Mouse (Mus musculus): Measurements from ENCODE around the gene Crtc2. TPM values are rescaled to one million over a fixed set of nuclear protein-coding genes. Genes with fewer than 3 reads are reported as not detected.
A peak's percentile ranks its signal among the peaks of the same experiment; 100 is the strongest.

The Crtc2 gene
- polyA plus RNA-seq, 2 experiments = 17.5 to 71.8 TPM

DNA sequence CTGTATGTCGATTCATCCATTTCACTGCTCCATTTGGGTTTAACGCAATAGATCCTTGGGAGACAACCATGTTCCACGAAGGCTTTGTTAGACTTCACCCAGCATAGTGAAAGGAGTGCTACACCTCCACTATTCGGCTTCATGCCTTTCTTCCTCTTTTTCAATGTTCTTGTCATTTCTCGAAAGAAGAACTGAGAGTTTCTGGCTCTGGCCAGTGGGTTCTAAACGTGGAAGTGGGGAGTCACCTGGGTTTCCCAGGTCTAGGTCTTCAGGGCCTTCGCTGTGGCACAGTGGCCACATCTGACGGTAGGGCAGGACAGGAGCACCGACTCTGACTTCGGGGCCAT lies 10.7 kb downstream of the Crtc2 start:
- Histone ChIP-seq H3K27ac (replicated peaks; ENCODE audit: low read depth, low read length) (peak overlapping the region; percentile 96; the same call in 1 of the 2 replicates), H3K27me3 (ENCODE audit: control insufficient read depth, insufficient read depth, low read length) (no peaks in the 10 kb centered on the region), H3K4me3 (replicated peaks; ENCODE audit: low read length) (peak overlapping the region; percentile 84), H3K9me3 (ENCODE audit: control insufficient read depth, low read length) (no peaks in the 10 kb centered on the region), H3K36me3 (ENCODE audit: control insufficient read depth, insufficient read depth, low read length) (peaks cover 59% of the 10 kb centered on the region), H3K4me2 (replicated peaks; ENCODE audit: low read depth, low read length, severe bottlenecking) (peak overlapping the region; percentile 68; the same call in 1 of the 2 replicates), H3K9ac (ENCODE audit: low read depth, low read length, severe bottlenecking) (peak overlapping the region; percentile 82), H3K4me1 (ENCODE audit: control insufficient read depth, insufficient read depth, low read length) (0 out of 2 replicates have a peak, but pooled peaks cover 6% of the 10 kb centered on the region)
- no peak for TF ChIP-seq POLR2A (IDR thresholded peaks at IDR 0.05; ENCODE audit: borderline replicate concordance, extremely low read depth, insufficient read depth, insufficient read length)
- 38% methylated on average over 10 of the region's 10 CpGs for WGBS
- DNase-seq (ENCODE audit: low spot score) = no peak
- no peak for ATAC-seq (ENCODE audit: low FRiP score, low read depth)

DNA sequence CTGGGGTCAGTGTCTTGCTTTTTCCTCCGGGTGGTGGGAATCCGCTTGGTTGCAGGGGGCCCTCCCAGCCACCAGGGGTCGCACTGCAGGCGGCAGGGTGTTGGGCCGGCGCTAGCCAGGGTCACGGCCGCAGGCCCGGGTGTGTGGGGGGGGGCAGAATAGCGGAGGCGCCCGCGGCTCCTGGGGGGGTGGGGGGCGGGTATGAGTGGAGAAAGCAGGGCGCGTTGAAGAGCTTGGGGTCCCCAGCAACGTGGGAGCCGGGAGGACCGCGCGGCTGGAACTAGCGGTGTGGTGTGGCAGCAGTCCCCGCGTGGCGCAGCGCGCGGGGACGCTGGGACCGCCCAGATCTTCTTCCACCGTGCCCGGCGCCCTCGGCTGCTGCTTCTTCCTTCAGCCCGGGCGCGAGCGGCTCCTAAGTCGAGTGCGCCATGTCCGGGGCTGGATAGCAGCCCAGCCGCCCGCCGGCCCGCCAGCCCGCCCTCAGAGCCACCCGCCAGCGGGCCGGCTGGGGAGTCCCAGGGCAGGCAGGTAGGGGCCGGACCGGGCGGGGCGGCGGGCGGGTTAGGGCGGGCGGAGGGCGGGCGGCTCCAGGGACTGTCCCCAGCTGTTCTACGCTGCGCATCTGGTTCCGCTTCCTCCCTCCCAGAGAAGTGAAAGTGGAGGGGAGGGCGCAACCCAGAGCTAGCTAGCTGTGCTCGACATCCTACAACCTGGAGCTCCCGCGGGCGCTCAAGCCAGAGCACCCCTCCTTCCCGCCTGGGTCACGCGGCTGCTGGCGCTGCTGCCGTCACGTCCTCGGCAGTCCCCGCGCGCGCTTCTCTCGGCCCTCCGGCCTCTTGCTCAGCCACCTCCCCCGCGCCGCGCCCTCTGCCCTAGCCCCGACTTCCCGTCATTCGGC lies 11.3 kb downstream of the Crtc2 start, which contains the start of gene Dennd4b:
Gene Dennd4b, plus strand, starts transcription at position 152 of the 898 bp plus-strand sequence.
- Histone ChIP-seq H3K9me3 (ENCODE audit: control insufficient read depth, low read length) (no peaks in the 10 kb centered on the region), H3K27me3 (ENCODE audit: control insufficient read depth, insufficient read depth, low read length) (no peaks in the 10 kb centered on the region), H3K36me3 (ENCODE audit: control insufficient read depth, insufficient read depth, low read length) (peaks cover 58% of the 10 kb centered on the region), H3K27ac (replicated peaks; ENCODE audit: low read depth, low read length) (peak within 1 kb of the TSS; percentile 96), H3K4me3 (replicated peaks; ENCODE audit: low read length) (peak within 1 kb of the TSS; percentile 84), H3K4me1 (ENCODE audit: control insufficient read depth, insufficient read depth, low read length) (0 out of 2 replicates have a peak, but pooled peaks cover 6% of the 10 kb centered on the region), H3K9ac (ENCODE audit: low read depth, low read length, severe bottlenecking) (peak within 1 kb of the TSS; percentile 82), H3K4me2 (replicated peaks; ENCODE audit: low read depth, low read length, severe bottlenecking) (peak within 1 kb of the TSS; percentile 68)
- peak; percentile 89 for ATAC-seq (ENCODE audit: low FRiP score, low read depth)
- DNase-seq (ENCODE audit: low spot score) = peak; percentile 88
- peak; percentile 49; the same call in 1 of the 2 replicates for TF ChIP-seq POLR2A (IDR thresholded peaks at IDR 0.05; ENCODE audit: borderline replicate concordance, extremely low read depth, insufficient read depth, insufficient read length)
- under 1% methylated on average over 60 of the region's 87 CpGs for WGBS

DNA sequence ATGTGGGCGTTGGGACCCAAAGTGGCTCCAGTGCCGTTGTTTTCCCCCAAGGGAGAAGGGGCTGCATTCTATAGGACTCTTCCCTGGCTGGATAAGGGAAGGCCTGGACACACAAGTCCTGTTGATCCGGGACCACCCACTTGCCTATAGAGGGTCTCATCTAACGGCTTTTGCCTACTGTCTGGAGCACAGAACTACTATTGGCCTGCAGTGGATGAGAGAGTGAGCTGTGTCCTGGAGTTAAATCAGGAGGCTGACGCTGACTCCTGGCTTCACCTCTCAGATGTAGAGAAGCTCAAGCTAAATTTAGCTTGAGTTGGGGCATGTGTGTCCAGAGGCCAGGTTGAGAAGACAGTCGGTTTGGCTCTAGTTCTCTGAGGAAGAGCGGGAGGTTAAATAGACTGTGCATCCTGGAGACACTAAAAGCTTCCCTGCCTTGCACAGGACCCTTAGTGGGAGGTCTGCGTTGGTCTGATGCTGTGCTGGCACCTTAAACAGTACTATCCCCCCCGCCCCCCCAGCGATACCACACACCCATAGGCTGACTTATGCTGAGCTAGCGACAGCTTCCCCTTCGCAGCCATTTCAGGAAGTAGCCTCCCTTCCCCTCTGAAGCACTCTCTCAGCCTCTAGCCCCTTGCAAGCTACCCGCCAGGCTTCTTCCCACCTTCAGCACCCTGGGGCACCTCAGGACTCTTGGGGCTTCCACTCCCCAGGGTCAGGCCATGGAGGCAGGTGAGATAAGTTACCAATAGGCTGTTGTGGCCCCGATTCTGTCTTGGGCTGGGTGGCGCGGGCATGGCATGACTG lies 12.2 kb downstream of the Crtc2 start:
- ATAC-seq (ENCODE audit: low FRiP score, low read depth) (peak; percentile 45), DNase-seq (ENCODE audit: low spot score) (peak; percentile 28)
- Histone ChIP-seq H3K9ac (ENCODE audit: low read depth, low read length, severe bottlenecking) (peak overlapping the region; percentile 82), H3K4me1 (ENCODE audit: control insufficient read depth, insufficient read depth, low read length) (0 out of 2 replicates have a peak, but pooled peaks cover 6% of the 10 kb centered on the region), H3K4me2 (replicated peaks; ENCODE audit: low read depth, low read length, severe bottlenecking) (peak overlapping the region; percentile 68), H3K27me3 (ENCODE audit: control insufficient read depth, insufficient read depth, low read length) (no peaks in the 10 kb centered on the region), H3K36me3 (ENCODE audit: control insufficient read depth, insufficient read depth, low read length) (peaks cover 59% of the 10 kb centered on the region), H3K27ac (replicated peaks; ENCODE audit: low read depth, low read length) (peak overlapping the region; percentile 96), H3K4me3 (replicated peaks; ENCODE audit: low read length) (peak overlapping the region; percentile 84), H3K9me3 (ENCODE audit: control insufficient read depth, low read length) (no peaks in the 10 kb centered on the region)
- 24% methylated on average over 16 of the region's 16 CpGs for WGBS
- TF ChIP-seq POLR2A (IDR thresholded peaks at IDR 0.05; ENCODE audit: borderline replicate concordance, extremely low read depth, insufficient read depth, insufficient read length) = no peak

DNA sequence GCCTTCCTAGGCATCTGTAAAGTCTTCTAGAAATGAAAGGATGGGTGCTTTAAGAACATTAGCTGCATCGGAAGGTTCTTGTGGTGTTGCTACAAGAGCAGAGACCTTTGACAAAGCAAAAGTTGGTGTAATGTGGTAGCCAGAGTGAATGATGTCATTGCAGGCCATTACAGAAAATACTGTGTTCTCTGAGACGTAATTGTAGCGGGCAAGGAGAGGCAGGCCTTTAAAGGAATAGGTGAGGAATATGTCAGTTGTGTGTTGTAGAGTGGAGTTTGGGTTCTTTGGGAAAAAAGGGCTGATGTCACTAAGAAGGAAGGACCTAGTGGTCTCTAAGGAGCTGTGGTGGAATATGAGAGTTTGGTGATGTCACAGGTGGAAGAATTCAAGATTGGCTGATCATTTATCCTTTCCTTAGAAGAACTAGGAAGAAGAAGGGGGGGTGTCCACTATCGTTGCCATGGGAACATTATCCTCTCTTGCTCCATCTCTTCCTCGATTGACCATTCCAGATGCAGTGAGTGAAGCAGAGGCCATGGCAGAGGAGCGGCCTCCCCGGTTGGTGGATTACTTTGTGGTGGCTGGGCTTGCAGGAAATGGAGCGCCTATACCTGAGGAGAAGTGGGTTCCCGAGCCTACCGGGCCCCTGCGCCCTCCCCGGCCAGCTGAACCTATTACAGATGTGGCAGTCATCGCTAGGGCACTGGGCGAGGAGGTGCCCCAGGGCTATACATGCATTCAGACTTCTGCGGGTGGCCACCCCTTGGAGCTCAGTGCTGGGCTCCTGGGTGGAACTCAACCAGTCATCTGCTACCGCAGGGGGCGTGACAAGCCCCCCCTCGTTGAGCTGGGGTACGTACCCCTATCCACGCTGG lies 13.2 kb downstream of the Crtc2 start:
- DNase-seq (ENCODE audit: low spot score) = no peak
- Histone ChIP-seq H3K9me3 (ENCODE audit: control insufficient read depth, low read length) (no peaks in the 10 kb centered on the region), H3K36me3 (ENCODE audit: control insufficient read depth, insufficient read depth, low read length) (peaks cover 59% of the 10 kb centered on the region), H3K4me3 (replicated peaks; ENCODE audit: low read length) (no peak overlapping the region), H3K9ac (ENCODE audit: low read depth, low read length, severe bottlenecking) (no peak overlapping the region), H3K4me1 (ENCODE audit: control insufficient read depth, insufficient read depth, low read length) (0 out of 2 replicates have a peak, but pooled peaks cover 6% of the 10 kb centered on the region), H3K27ac (replicated peaks; ENCODE audit: low read depth, low read length) (no peak overlapping the region), H3K27me3 (ENCODE audit: control insufficient read depth, insufficient read depth, low read length) (no peaks in the 10 kb centered on the region), H3K4me2 (replicated peaks; ENCODE audit: low read depth, low read length, severe bottlenecking) (peak overlapping the region; percentile 68)
- no peak for ATAC-seq (ENCODE audit: low FRiP score, low read depth)
- TF ChIP-seq POLR2A (IDR thresholded peaks at IDR 0.05; ENCODE audit: borderline replicate concordance, extremely low read depth, insufficient read depth, insufficient read length) = no peak
- WGBS = 94% methylated on average over 20 of the region's 20 CpGs

Measured in limb, embryonic 14.5 days (tissue).